Mouse (Mus musculus) heart, adult 2 months (tissue): Measurements from ENCODE around the gene Susd4.

ENCODE experiments used
- CTCF ChIP-seq: fragments of 200-600 bp; IDR thresholded peaks from 2 replicates; pipeline ENCODE4 v1.8.1; 2022; ENCODE audit warnings: antibody characterized with exemption, mild to moderate bottlenecking, moderate library complexity
- POLR2A ChIP-seq: fragments of 200-500 bp; IDR thresholded peaks from 2 replicates; pipeline ENCODE4 v1.6.1; 2011; ENCODE audit warnings: mild to moderate bottlenecking, low read depth, low read length, control low read depth; ENCODE audit not compliant: insufficient read depth

DNA sequence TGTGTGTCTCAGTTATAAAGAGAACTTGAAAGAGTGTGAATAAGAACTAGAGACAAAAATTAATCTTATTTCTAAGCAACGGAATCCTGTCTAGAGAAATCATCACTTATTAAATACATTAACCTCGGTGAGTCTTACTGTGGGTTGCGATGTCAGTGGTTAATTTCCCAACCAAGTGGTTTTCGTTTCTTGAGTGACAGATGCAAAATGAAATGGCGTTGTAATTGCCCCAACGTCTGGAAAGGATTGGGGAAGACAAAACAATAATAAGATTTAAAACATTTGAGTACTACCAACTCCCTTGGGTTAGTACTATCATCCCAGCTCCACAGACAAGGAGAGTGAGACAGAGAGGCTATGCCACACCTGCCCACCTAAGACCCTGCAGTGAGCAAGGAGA lies 181.9 kb downstream of the Susd4 start:
- TF ChIP-seq CTCF = no peak
- TF ChIP-seq POLR2A = no peak
